Mouse (Mus musculus): ENCODE data around the gene Gm11042. TPM values are rescaled to one million over a fixed set of nuclear protein-coding genes. Genes with fewer than 3 reads are reported as not detected.

Gene Gm11042
- not detected for total RNA-seq (2021)
- long read RNA-seq, experiment 1, result 0 reads
- long read RNA-seq, experiment 2, result 0 reads

DNA sequence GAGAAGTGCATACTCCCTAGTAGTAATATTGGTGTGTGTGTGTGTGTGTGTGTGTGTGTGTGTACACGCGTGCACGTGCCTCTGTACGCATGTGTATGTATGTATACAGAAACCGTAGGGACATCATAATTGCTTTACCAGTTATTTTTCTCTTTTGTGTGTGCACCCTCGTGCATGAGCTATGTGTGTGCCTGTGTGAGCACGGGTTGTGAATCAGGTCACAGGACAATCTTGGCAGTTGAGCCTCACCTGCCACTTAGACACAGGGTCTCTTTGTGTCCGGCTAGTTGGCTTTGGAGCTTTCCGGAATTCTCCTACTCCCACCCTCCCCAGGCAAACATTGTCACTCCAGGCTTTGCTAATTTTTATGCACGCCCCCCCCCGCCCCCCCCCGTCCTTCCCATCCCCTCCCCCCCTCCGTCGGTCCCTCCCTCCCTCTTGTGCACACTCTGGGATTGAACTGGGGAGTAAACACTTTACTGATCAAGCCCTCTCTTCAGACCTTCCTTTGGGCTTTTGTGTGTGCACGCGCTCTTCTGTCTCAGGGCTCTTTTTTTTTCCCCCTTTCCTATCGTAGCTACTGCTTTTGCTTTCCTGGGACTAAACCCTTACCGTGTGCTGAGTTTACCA is at the start of gene Gm11042:
Gm11042 (minus strand) TSS at position 51 of the 630 bp plus-strand sequence.
- no peak for DNase-seq (ENCODE audit: low spot score in 2 of 2)

DNA sequence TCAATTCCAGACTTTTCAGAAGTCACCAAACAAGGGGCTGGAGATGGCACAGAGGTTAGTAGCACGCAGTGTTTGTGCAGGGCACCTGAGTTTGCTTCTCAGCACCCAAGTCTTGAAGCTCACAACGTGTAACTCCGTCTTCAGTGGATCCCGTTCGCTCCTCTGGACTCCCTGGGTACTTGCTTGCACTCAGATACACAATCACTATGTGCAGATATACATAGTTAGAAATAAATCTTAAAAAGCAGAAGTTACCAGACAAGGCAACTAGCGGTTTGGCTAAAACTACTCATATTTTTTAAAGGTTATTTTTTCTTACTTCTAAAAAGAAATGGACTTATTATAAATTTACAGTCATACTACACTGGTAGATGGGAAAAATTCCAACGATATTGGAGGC is 48.3 kb upstream of the Gm11042 start:
- DNase-seq (ENCODE audit: low spot score in 2 of 2), result no peak

DNA sequence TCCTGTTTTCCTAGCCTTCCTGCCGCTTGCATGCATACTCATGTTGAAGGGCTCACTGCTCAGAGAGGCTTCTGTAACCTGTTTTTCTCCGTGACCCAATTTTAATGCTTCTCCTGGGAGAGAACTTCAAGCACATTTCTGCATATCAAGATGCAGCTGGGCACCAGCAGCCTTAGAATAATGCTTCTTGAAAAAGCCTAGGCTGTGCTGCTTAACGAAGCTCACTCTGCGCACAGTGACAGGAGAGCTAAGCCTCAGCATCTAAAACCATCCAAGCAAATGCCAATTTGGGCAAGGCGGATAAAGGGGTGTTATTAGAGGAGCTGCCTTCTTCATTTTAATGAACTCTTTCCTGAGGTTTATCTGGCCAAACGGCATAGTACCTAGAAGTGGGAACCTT is 46.9 kb upstream of the Gm11042 start:
- DNase-seq (ENCODE audit: low spot score in 2 of 2), result peak; percentile 4 to 16

DNA sequence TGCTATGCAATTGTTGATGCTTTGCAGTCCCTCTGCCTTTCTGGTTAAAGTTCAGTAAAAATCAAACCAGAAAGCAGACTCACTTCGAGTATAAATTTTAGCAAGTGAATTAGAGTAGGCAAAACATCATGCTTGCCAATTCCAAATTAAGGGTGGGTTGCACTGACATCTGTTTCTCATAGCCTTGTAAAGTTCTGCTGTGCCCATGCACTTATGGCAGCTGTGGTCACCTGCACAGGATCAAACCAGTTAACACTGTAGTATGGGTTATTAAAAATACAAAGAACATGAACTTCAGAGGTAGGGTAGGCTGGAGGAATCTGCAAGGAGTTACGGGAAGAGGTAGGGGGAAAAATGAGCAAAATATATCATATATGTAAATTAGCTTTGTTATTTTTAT is 46.3 kb upstream of the Gm11042 start:
- DNase-seq (ENCODE audit: low spot score in 2 of 2), result no peak

DNA sequence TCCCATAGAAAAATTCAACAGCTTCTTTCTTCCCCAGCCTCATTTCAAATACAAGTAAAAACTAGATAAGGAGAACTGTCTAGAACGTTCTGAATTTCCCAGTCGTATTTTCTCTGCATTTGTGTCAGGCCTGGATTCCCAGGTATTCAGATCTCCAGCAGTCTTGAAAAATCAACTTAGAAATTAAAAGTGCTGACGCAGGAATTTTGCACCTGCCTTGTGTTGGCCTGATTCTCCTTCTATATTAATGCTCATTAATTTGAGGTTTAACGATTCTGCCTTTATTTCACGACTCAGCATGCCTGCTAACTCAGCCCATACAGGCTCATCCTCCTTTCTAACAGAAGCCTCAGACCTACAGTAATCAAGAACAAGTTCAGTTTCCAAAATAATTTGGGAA is 43.6 kb upstream of the Gm11042 start:
- DNase-seq (ENCODE audit: low spot score in 2 of 2), result no peak

DNA sequence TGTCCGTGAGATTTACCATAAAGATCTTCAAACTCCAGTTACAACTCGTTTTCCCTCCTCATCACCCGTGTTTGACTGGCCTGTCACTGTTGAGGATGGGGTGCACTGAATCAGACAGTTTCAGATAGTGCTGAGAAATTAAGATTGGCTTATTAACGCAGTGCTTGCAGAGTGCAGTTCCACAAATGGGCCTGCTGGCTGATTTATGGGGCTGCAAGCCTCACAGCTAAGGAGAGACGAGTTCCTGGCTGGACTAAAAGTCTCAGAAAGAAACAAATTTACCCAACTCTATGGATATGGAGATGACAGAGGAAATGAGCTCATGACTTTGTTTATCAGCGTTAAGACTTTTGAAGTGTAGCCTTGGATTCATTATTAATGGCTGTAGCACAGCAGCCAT is 41.6 kb upstream of the Gm11042 start:
- DNase-seq (ENCODE audit: low spot score in 2 of 2), result no peak

DNA sequence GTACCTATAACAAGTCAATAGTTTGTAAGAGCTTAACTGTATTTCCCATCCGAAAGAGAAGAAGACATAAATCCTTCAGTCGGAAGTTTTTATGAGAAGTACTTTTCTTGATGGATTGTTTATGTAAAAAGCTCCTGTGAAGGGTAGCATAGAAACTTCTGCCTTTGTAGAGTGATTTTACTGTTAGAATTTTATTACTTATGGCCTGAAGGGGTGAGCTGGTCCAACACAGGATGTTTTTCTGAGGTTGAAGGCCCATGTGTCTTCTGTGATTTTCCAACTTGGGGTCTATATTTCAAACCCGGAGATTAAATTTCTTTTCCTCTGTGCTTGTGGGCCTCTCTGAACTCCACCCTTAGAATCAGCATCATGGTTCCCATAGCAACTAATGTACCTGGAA is 26.5 kb upstream of the Gm11042 start:
- DNase-seq (ENCODE audit: low spot score in 2 of 2), result no peak

DNA sequence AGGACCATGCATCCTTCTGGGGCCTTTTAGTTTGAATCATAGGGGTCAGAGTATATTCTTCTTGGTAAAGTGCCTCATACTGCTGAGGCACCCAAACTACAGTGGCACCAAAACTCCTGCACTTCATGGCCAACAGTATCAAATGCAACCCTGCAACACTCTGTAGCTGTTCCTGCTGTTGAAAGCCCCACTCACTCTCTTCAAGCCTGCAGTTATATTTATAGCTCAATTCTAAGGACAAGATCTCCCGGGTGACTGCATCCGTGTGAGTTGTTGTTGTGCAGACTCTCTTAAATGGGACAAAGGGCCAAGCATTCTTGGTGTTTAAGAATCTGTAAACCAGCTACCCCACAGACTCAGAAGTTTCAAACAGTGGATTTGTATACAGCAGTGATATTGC is 23.9 kb upstream of the Gm11042 start:
- DNase-seq (ENCODE audit: low spot score in 2 of 2), result no peak

DNA sequence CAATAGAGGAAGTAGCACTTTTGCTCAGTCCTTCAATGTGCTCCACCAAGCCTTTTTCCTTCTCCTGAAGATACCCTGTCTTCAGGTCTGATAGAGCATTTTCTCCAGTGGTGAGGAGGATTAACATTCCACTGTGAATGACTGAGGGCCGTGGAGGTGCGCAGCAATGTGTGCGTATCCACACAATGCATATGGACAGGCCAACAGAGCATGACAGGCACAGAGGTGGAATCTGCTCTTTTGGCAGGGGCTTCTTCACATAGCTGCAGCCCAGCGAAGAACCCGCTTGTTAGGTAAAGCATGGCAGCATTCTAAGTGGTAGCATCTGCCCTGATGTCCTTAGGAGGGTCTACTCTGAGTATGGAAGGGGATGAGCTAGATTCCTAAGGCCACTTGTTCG is 17.5 kb upstream of the Gm11042 start:
- DNase-seq (ENCODE audit: low spot score in 2 of 2), result no peak

DNA sequence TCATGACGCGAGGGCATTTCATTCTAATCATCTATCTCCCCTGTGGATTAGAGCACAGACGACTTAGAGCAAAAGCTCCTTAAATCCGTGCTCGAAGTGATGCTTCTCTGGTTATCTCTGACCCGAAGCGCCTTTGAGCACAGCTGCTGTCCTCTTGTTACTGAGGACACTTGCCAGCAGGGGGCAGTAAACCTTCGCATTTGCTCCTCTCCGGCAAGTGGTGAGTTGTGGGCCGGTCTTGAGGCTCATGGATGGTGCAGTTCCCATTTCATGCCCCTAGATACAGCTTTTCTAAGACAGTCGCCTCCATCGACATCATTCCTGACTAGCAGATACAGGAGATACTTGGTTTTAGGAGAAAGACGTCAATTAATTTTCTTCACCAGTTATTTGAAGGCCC is 16.8 kb upstream of the Gm11042 start:
- DNase-seq (ENCODE audit: low spot score in 2 of 2), result peak; percentile 89 to 91

DNA sequence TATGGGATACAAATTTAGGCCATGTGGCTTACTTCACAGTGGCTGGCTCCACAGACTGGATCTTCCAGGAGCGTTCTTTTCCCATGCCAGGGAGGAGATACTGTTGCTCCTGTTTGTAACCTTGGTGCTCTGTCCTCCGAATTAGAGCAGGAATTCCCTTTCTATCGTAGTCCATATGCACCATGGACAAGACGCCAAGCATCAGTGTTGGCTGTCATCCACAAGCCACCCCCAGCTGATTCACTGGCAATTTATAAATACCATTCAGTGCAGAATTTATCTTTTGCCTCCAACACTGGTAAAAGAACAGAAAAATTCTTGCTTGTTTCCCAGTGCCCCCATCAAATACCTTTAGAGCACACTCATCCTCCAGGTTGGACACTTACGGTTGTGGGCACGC is 13.6 kb upstream of the Gm11042 start:
- DNase-seq (ENCODE audit: low spot score in 2 of 2), result peak; percentile 42 to 50

DNA sequence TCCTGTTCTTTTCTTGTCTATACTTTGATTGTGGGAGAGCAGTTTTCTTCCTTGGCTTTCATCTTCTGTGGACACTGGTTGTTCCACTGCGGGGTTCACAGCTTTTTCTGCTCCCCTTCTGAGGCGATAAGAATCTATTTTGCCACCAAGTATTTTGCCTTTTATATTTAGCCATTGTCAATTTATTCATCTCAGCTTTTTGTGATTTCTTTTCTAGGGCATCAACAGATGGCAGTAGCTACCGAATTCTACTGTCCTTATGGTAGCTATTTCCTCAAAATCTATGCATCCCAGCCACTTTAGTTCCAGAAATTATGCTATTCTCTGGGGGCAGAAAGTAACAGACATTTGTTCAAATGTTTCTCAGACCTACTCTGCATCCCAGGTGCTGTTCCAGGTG is 10.4 kb upstream of the Gm11042 start:
- DNase-seq (ENCODE audit: low spot score in 2 of 2), result no peak

DNA sequence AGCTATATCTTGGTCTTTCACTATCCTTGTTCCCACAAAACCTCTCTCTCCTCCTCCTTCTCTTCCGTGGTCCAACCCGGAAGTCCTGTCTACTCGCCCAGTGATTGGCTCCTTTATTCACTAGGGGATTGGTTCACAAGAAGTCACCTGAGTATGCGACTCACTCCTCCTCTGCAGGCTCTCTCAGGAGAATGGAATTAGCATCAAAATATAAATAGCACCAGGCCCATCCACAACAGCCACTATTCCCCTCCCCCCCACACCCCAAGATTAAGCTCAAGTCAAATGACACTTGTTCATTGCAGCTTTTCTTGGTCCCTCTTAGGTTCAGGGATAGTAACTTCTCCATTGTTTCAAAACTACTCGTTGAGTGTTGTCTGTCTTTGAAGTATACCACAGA is 5.8 kb upstream of the Gm11042 start:
- DNase-seq (ENCODE audit: low spot score in 2 of 2), result no peak

DNA sequence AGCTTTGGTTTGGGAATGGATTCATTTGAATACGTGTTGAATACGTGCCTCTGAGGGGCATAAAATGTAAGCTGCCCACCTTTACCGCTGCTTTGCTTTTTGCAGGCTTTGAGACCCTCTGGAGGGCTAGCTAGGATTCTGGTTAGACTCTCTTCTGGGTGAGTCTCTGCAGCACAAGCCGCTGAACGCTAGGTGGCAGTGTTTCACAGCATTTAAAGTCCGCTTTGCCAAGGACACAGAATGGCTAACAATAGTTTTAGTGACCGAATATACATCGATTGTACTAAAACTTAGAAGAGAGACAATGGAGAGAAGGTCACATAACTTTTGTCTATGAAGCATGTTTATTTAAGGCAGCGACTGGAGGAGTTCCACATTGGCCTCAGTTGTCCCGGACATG is 4.1 kb upstream of the Gm11042 start:
- peak; percentile 75 to 81 for DNase-seq (ENCODE audit: low spot score in 2 of 2)

DNA sequence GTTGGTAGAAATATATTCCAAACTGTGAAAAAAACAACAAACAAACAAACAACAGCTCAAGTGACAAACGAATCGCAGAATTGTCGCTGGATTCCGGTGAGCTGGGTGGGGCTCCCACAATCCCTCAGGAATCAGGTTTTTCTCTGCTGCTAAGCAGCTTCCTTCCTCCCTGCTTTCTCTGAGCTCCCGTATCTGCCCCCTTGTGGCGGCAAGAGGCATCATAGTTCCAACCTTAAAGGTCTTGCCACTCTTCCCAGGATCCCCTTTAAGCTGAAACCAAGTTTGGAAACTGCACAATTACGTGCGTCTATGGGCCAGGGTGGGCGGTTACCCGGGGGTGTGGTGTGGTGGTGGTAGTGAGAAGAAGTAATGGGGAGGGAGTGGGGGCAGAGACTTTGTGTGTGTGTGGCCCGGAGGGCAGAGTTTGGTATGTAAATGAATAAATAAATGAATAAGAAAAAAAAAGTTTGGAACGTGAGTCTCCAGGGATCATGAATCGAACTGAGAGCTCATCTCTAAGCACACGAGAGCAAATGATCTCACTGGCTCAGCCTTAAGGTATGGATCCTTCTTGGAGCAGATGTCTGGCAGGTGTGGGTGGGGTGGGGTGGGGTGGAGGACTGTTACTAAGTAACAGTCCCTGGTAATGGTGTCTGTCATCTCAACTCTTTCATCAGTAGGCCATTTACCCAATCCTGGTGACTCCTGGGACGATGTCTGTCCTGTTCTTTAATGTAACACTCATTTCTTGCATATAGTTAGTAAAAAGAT is 980 bp upstream of the Gm11042 start:
- DNase-seq (ENCODE audit: low spot score in 2 of 2), result peak; percentile 81 to 88

DNA sequence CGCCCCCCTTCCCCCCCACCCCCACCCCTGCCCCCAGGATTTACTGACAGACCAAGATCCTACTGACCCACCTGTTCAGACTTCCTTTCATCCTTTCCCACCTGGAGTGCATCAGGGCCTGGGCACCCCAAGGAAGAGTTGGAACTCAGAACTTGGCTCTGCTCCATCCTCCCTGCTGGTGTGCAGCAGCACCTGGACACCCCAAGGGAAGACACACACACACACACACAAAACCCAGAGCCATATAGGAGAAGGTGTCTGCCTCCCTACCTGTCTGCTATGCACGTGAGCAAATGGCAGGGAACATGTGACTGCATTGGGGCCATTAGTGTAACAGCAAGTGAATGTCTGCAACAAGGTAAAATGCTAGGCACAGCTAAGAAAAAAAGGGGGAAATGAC is 973 bp downstream of the Gm11042 start:
- DNase-seq (ENCODE audit: low spot score in 2 of 2), result no peak

DNA sequence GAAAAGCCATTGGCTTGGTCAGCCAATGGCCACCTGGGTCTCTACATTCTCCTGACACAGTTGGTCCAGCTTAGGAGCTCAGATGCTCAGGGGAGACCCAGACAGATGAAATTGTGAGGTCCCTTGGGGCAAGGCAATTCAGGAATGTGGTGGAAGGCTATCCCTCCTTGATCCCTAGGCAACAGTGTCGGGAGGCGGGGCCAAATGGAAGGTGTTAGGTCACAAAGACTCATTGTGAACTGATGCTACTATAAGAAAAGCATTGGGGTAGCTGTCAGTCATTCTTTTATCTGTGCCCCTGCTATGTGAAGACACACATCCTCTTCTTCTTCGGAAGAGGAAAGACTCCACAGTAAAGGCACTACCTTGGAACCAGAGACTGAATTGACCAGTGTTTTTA is 3.6 kb downstream of the Gm11042 start:
- no peak for DNase-seq (ENCODE audit: low spot score in 2 of 2)

DNA sequence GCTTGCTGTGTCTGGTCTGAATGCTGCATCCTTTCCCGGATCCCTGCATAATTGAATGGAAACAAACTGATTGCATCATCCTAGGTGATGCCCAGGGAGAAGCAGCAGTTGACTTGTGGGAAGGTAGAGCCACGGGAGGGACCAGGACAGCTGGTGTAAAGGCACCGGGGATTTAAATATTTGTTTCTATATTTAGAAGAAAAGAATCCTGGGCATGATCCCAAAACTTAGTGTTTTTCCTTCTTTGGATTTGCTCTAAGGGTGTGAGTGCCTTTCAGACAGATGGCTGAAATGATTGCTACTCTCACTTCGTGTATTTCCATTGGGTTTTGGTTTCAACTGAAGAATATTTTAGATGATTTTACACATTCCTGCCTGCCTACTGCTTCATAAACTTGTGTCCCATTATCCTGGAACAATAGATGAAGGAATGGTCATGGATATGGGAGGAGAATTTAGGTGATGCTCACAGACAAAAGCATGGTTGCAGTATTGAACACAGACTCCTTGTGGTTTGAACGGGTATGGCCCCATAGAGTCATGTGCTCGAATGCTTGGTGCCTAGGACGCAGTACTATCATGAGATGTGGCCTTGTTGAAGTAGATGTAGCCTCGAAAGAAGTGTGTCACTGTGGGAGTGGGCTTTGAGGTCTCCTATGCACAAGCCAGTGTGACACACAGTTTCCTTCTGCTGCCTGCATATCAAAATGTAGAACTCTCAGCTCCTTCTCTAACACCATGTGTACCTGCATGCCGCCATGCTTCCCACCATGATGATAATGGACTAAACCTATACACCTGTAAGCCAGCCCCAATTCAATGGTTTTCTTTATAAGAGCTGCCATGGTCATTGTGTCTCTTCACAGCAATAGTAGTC is 12.5 kb downstream of the Gm11042 start:
- no peak for DNase-seq (ENCODE audit: low spot score in 2 of 2)

DNA sequence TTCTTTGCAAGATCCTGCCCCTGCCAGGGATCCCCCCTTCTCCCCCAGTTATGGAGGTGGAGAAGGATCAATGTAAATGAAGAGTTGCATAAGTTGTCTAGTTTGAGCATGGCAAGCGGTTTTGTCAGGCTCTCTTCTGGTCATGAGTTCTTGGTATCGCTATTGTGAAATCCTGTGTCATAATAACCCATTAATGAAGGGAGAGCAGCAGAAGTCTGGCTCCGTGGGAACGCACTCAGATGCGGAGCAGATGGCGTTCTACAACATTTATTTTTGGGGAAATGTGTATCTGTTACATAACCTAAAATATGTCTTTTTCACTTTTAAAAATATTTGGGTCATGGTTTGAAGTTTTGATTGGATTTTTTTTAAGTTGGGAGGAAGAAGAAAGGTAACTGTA is 14.6 kb downstream of the Gm11042 start:
- DNase-seq (ENCODE audit: low spot score in 2 of 2), result no peak

DNA sequence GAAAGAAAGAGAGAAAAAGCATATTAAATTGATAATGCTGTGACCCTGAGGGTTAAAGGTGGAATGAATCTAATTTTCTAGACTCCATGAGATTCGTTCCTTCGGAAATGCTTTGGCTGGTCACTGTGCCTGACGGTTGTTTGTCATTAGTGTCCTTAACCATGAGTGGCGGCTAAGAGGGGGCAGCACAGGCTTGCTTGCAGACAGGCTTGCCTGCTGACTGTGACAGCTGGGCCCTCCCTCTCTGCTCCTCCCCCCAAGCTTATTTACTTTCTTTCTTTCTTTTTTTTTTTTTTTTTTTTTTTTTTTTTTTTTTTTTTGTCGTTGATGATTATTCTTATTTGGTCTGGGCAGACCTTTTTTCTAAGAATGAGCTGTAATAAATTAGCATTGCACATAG is 19.8 kb downstream of the Gm11042 start:
- no peak for DNase-seq (ENCODE audit: low spot score in 2 of 2)

DNA sequence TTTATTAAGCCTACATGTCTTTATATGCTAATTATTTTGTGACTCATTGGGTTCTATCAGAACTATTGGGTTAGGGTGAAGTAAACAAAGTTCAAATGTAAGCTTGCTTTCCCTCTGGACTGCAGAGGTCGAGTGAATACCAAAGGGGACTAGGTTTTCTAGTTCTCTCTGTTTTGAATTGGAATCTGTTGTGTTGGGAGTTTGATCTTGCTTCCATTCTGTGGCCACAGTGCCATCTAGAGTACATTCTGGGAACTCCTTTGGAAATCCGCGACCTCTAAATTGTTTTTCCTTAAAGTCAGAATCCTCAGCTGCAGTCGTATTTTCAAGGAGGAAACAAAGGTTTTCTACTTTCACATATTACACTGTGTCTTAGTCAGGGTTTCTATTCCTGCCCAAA is 22.6 kb downstream of the Gm11042 start:
- peak; percentile 69 to 75 for DNase-seq (ENCODE audit: low spot score in 2 of 2)

DNA sequence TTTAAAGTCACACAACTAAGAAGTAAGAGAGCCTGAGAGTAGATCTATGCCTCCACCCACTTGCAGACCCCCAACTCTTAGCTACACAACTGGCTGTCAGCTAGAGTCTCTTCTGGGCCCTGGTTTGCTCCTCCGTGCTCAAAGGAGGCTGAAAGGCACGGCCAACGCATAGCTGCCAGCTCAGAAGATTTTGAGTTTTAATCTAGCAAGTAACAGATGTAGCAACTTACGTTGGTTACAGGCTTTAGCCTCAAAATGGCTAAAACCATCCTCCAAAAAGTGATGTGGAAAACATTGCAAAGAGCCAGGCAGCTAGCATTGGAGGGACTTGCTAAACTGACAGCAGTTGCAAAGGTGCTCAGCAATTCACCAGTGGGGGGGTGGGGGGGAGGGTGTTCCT is 25.2 kb downstream of the Gm11042 start:
- DNase-seq (ENCODE audit: low spot score in 2 of 2), result no peak

Measured in left cerebral cortex, adult 18-20 months (tissue).